Mouse (Mus musculus) MEL-GATA-1-ER (cell line): ENCODE measurements around the gene Ptcra.
"Not testable (repeated sequence)": the region's sequence is repeated elsewhere in the genome, so short reads cannot be mapped to it uniquely, and the experiment has no call there.

Experiments
- DNase-seq: peaks from one replicate; pipeline ENCODE4 v3.0.0-alpha.2; 2012; ENCODE audit warnings: low read depth; ENCODE audit errors: extremely low read depth

Gene Ptcra

GRCm38 (mm10) chr17:46763544-46763943 is at the start of gene Ptcra:
Gene Ptcra (minus strand): TSS chr17:46763712.
- DNase-seq, result no peak

DNA sequence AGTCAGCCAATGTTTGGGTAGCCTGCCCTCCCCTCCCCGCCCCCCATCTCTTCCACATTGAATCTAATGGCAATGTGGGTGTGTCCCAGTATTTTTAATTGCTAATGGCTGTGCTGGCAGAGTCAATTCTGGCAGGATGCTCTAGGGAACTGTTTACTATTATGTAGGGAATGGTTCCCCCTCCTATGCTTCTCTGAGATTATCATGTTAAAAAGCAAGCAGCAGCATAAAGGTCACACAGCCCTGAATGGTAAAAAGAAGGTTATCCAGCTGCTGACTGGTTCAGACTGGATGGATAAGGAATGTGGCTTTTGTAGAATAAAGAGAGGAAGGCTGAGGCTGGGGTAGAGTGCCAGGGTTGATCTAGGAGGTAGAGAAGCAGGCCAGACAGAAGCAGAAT is 48.9 kb upstream of the Ptcra start:
- no peak for DNase-seq

DNA sequence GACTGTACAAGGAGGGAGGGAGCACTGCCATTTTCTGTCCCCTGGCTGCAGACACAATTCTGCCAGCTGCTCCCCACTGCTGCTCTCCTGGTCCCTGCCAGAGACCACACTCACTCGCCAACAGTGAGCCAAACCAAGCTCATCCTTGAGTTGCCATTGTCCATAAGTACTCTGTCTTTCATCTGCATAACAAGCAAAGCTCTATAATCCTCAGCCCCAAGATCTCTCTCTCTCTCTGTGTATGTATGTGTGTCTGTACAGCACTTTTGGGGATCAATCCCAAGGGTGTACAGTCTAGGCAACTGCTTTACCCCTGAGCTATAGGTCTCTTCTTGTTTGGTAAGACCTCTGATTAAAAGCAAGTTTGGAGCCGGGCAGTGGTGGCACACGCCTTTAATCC is 47.2 kb upstream of the Ptcra start:
- no peak for DNase-seq

GRCm38 (mm10) chr17:46809131-46809830 is 45.8 kb upstream of the Ptcra start:
- no peak for DNase-seq

DNA sequence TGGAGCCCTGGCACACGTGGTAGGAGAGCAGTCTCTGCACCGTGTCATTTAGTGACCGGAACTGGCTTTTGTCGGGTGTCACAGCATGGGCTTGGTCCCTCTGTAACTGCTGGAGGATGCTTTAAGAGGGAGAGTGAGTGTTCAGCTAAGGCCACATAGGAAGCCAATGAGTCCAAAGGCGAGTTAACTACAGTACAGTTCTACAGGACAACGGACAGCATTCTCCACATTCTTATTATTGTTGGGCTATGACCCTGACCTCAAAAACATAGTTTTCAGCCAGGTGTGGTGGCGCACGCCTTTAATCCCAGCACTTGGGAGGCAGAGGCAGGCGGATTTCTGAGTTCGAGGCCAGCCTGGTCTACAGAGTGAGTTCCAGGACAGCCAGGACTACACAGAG is 44.9 kb upstream of the Ptcra start:
- DNase-seq, result no peak

GRCm38 (mm10) chr17:46801761-46802160 is 38.2 kb upstream of the Ptcra start:
- DNase-seq, result no peak

DNA sequence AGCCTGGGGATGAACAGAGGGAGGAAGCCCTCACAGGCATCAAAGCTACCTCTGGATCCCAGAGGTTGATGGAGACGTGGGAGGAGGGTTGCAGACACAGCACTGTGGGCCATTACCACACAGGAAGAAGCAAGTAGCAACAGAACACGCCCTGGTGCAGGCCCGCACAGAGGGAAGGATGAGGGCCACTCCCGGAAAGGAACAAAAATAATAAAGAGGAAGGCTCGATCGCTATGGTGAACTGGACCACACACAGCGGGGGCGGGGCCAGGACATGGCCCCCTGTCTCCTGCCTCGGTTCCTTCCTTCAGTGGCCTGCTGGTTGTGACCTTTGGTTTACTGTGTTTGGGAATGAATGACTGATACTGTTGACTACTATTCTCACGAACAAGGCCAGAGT is 36.2 kb upstream of the Ptcra start:
- no peak for DNase-seq

GRCm38 (mm10) chr17:46797386-46797785 is 33.9 kb upstream of the Ptcra start:
- no peak for DNase-seq

- no peak for DNase-seq
These were observed 33.2 kb upstream of the Ptcra start for GRCm38 (mm10) chr17:46796743-46797142.

GRCm38 (mm10) chr17:46792963-46793362 is 29.5 kb upstream of the Ptcra start:
- DNase-seq, result no peak

DNA sequence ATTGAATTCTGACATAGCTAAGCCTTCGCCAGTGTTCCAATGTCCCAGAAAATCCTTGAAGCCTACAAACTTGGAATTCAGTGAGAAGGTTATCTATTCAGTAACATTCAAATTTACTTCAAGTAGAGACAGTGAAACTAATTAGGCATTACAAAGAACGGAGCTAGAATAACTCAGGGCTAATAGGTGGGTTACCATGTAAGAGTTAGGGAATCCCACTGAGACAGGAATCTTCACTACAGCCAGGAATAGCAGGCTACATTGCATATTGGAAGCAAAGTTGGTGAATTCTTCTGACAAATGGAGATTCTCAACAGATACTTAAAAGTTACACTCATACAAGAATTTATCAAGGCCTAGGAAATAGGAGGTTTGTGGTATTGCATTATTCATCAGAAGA is 24.5 kb upstream of the Ptcra start:
- DNase-seq, result not testable (repeated sequence)

- no peak for DNase-seq
These were observed 23.4 kb upstream of the Ptcra start for GRCm38 (mm10) chr17:46786952-46787351.

GRCm38 (mm10) chr17:46783222-46783565 is 19.7 kb upstream of the Ptcra start:
- no peak for DNase-seq

DNA sequence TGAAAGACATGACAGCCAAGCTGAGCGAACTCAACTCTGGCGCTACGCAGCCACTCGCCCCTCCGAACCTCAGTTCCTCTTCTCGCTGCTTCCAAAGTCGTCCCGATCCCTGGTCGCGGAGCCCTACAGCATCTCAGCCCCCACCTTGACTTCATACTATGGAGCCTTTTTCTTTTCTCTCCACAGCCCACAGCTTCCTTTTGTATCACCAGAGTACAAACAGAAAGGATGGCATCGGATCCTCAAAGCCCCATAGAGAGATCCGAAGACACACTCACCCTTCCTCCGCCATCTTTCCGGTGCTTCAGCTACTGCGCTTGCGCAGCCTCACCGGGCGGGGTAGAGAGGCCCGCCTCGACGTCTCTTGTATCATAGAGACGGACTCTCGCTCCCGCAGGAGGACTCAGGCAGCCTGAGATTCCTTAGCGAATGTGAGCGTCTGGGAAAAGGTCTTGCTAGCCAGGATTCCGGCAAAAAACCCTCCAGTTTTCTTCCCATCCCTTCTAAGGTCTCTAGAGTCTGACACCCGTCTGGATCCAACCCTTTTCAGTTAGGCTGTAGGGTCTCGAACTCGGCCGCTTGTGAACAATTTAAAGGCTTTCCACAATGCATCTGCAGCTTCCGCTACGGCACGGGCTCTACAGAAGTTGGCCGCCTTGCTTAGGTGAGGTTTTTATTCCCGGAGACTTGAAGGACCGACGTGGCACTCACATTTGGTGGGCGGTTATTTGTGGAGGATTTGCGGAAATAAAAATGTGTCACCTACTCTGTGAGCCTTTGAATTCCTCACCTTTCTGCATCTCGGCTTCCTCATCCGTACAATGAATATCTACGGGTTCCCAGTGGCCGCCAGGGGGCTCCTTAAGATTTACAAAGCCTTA is 19.1 kb upstream of the Ptcra start, which contains the start of gene Rpl7l1:
Rpl7l1 (minus strand) TSS at position 332 of the 881 bp plus-strand sequence.
- DNase-seq, result peak; percentile 92

DNA sequence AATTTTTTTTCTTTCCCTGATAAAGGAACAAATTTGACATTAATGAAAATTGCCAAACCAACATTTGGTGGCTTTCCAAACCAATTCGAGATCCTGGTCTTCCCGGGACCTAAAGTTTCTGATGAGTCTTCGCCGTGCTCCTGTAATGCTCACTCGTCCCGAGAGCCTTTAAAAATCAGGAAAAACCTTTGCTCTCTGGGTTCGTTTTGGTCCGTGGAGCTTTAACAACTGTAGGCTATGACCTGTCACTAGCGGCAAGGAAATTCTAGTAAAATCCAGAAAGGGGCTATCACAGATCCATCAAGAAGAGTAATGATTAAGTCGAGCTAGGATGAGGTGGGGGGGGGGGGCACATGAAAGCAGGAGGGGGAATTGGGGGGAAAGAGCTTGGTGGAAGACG is 18.4 kb upstream of the Ptcra start:
- DNase-seq, result no peak

DNA sequence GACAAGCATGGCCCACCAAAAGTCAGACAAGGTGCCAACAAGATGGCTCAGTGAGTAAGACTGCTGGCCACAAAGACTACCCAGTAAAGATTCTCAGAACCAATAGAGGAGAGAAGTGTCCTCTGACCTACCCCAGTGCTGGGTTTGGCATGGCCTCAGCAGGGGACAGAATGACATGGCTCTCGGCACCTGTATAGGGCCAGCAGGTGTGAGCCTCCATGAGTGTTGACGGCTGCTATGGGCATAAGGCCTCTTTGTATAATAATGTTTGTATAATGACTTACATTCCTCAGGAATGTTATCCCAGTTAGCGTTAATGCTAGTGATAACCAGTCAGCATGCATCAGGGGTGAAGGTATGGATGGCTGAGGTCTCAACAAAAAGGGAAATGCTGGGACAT is 12.6 kb upstream of the Ptcra start:
- DNase-seq, result no peak

- no peak for DNase-seq
These were observed 11.6 kb upstream of the Ptcra start for GRCm38 (mm10) chr17:46775070-46775469.

DNA sequence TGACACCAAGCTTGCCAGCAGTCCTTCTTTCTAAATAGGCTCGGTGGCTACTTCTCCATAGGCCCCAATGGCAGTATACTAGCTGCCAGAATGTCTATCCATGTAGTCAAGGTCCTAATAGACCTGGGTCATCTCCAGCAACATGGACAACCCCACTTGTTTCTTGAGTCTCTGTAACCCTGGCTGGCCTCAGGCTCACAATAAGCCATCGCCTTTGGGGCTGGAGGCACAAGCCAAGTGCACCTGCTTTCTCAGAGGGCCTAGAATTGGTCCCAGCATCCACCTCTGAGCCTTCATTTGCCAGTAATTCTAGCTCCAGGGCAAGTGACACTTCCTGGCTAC is 10.6 kb upstream of the Ptcra start:
- no peak for DNase-seq

- DNase-seq, result no peak
These were observed 10.0 kb upstream of the Ptcra start for GRCm38 (mm10) chr17:46773278-46774130.

DNA sequence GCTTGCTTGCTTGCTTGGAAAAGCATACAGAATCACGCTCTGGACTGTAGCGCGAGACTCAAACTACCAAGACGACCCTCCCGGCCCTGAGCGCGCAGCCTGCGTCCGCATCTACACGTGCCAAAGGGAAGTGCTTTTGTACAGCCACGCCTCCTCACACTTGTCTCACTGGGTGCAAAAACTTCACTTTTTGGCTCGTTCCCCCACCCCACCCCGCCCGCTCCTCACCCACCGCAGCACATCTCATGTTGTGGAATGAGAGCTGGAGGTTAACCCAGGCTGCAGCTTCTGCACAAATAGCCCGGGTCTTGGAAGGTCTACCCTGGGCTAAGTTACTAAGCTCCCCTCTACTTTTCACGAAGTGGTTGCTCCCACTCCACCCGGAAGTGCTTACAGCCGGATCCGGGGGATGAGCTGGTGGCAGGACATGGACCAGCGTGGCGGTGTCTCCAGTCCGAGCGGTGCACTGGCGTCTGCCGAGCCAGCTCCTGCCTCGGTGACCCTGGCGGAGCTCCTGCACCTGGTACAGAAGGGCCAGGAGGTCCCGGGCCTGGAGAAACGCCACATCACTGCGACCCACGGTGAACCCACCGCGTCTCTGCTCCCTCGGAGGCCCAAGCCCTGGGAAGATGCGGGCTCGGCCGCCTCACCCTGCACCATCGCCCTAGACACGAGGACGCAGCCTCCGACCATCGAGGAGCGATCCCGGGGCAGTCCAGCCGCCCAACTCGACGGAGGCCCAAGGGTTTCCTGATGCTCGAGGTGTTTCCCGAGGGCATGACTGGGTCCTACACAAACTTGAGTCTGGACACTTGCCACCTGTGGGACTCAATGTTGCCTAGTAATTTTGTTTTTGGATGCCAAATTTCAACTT is 9.1 kb upstream of the Ptcra start, which contains the start of gene 2310039H08Rik:
2310039H08Rik (plus strand) TSS at position 232 of the 874 bp plus-strand sequence.
- DNase-seq, result peak; percentile 85

- DNase-seq, result no peak
These were observed 8.5 kb upstream of the Ptcra start for GRCm38 (mm10) chr17:46772038-46772403.
